Mouse (Mus musculus): ENCODE results near the gene Dpp3. TPM values are rescaled to one million over a fixed set of nuclear protein-coding genes. Genes with fewer than 3 reads are reported as not detected.
"Not testable (repeated sequence)": the region's sequence is repeated elsewhere in the genome, so short reads cannot be mapped to it uniquely, and the experiment has no call there.

Gene Dpp3
- 74.9 and 81.0 TPM in 2 replicates for polyA plus RNA-seq (2011; ENCODE audit: insufficient read length, low read depth, missing spikeins)

DNA sequence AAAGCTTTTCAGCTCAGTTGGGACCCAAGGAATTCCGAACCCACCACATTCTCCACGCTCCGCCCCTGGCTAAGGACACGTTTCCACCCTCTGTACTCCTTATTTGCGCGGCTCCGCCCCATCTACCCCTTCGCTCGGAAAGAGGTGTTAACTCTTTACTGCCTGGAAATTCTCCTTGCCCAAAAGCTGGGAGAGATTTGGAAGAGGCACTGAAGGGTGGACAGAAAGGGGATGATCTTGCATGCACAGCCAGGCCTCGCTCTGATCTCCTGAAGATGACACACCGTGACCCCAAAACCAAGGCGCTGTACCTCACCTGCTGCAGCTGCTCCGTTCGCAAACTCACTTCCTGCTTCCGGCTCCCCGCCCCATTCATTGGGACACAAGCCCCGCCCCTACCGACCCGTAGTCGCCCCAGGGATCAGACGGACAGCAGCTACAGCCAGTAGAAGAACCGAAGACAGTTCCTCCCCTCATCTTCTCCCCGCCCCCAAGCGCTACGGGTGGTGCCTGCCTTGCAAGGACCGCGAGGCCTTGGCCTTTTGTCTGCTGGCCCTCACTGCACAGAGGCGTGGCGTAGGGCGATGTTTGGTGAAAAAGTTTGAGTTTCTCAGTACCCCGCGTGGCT is at the start of gene Dpp3:
Dpp3 (minus strand) TSS at position 384 of the 628 bp plus-strand sequence.
- H3K4me1 ChIP-seq (ENCODE audit: control insufficient read depth, insufficient read depth, low read length) = 0 out of 2 replicates have a peak, but pooled peaks cover 3% of the 10 kb centered on the region
- H3K27ac ChIP-seq (ENCODE audit: insufficient read depth, low read length) = peak within 1 kb of the TSS; percentile 29
- peak within 1 kb of the TSS; percentile 61 for H3K4me3 ChIP-seq (ENCODE audit: insufficient read depth, low read length)
- TF ChIP-seq POLR2A (IDR thresholded peaks at IDR 0.05; ENCODE audit: low read depth, low read length) = peak; percentile 96
- TF ChIP-seq CTCF (IDR thresholded peaks at IDR 0.05; ENCODE audit: borderline replicate concordance, insufficient read depth, low read length) = no peak

DNA sequence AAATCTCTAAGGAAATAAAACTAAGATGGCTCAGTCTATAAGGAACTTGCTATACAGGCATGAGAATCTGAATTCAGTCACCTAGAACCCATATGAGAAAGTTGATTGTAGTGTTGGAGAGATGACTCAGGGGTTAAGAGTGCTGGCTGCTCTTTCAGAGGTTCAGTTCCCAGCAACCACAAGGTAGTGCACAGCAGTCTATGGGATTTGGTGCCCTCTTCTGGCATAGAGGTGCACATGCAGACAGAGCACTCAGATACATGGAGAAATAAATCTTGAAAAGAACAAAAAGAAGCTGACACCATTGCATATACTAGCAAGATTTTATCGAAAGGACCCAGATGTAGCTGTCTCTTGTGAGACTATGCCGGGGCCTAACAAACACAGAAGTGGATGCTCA is 40.1 kb upstream of the Dpp3 start:
- no peak overlapping the region for H3K4me3 ChIP-seq (ENCODE audit: insufficient read depth, low read length)
- no peaks in the 10 kb centered on the region for H3K4me1 ChIP-seq (ENCODE audit: control insufficient read depth, insufficient read depth, low read length)
- no peak overlapping the region for H3K27ac ChIP-seq (ENCODE audit: insufficient read depth, low read length)
- no peak for TF ChIP-seq POLR2A (IDR thresholded peaks at IDR 0.05; ENCODE audit: low read depth, low read length)
- TF ChIP-seq CTCF (IDR thresholded peaks at IDR 0.05; ENCODE audit: borderline replicate concordance, insufficient read depth, low read length) = peak; percentile 37; the same call in 1 of the 2 replicates

DNA sequence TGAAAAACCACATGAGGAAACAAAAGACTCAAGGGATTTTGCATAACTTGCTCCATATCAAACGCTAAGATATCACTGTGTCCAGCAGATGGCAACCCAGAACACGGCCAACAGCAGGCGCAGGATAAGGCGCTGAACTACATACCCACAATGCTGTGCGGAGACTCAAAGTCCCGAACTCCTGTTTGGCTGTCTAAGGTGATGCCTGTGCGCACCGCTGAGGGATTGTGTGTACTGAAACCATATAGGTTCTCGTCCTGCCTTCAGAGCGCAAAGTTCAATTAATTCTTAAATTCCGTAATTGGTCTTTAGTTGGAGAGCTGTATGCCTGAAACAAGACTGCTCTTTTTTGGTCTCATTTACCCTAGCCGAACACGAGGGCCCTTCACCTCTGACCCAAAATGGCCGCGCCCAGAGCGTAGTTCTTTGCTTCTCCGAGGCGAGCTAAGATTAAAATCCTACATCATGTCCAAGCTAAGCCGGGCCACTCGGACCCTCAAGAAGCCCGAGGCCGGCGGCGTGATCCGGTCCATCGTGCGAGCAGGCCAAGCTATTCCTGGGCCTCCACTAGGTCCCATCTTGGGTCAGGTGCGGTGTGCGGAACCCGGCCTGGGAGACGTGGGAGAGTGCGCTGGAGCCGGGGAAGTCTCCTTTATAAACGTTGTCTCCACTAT is 34.0 kb upstream of the Dpp3 start, which contains the start of gene Mrpl11:
Mrpl11 (plus strand) TSS at position 220 of the 674 bp plus-strand sequence.
- TF ChIP-seq POLR2A (IDR thresholded peaks at IDR 0.05; ENCODE audit: low read depth, low read length) (0 out of 2 replicates have a peak, but pooled peaks have one; percentile 12), CTCF (IDR thresholded peaks at IDR 0.05; ENCODE audit: borderline replicate concordance, insufficient read depth, low read length) (peak; percentile 82; the same call in 1 of the 2 replicates)
- peak within 1 kb of the TSS; percentile 91 for H3K4me3 ChIP-seq (ENCODE audit: insufficient read depth, low read length)
- H3K4me1 ChIP-seq (ENCODE audit: control insufficient read depth, insufficient read depth, low read length) = no peaks in the 10 kb centered on the region
- H3K27ac ChIP-seq (ENCODE audit: insufficient read depth, low read length) = peak within 1 kb of the TSS; percentile 29

DNA sequence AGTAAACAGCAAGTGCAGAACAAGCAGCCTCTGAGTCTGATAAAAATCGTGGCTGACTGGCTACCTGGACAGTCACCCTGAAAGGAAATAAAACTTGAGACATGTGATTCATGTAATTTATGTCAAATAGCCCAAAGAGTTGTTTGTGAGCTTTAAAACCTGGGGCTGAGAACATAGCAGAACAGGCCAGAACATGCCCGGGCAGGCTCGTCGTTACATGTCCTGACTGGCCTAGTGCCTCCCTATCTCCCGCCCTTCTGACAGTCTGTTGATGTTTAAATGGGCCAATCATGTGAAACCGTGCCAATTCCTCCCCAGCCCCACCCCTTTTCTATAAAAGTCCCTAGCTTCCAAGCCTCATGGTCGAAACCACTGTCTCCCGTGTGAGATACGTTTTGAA is 20.6 kb upstream of the Dpp3 start:
- H3K4me3 ChIP-seq (ENCODE audit: insufficient read depth, low read length); H3K27ac ChIP-seq (ENCODE audit: insufficient read depth, low read length); H3K4me1 ChIP-seq (ENCODE audit: control insufficient read depth, insufficient read depth, low read length): not testable (repeated sequence)

DNA sequence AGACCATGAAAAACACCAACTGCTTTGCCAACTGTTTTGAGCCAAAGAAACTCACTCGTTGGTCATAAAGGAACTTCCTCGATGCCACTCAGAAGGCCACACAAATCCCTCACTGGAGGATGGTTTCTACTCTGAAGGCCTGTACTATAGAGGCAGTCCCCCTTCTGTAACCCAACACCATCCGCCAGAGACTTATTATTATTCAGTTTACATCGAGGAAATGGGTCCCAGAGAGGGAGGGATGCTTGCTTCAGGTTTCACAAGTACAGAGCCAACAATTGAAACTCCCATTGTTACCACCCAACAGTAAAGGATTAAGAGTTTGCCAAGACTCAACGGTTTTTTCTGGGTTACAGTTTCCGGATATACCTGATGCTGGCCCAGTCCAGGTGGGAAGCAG is 17.5 kb upstream of the Dpp3 start:
- no peak for TF ChIP-seq CTCF (IDR thresholded peaks at IDR 0.05; ENCODE audit: borderline replicate concordance, insufficient read depth, low read length)
- TF ChIP-seq POLR2A (IDR thresholded peaks at IDR 0.05; ENCODE audit: low read depth, low read length) = no peak
- Histone ChIP-seq H3K4me1 (ENCODE audit: control insufficient read depth, insufficient read depth, low read length) (no peaks in the 10 kb centered on the region), H3K4me3 (ENCODE audit: insufficient read depth, low read length) (no peak overlapping the region), H3K27ac (ENCODE audit: insufficient read depth, low read length) (no peak overlapping the region)

DNA sequence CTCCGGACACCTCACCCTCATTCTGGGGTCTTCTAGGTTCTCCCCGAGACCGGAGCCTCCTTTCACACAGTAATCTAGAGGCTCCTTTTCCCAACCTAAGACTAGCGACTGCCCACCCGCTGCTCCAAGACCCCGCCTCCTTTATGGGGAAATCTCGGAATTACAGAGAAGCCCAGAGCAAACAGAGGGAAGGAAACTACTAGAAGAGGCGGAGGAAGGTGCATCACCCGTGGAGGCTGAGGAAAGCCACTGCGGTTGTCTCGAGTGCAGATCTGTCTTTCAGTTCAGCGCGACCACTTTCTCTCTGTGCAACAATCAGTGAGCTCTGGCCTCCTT is 15.1 kb upstream of the Dpp3 start:
- no peak overlapping the region for H3K27ac ChIP-seq (ENCODE audit: insufficient read depth, low read length)
- no peak for TF ChIP-seq CTCF (IDR thresholded peaks at IDR 0.05; ENCODE audit: borderline replicate concordance, insufficient read depth, low read length)
- no peak for TF ChIP-seq POLR2A (IDR thresholded peaks at IDR 0.05; ENCODE audit: low read depth, low read length)
- peak overlapping the region; percentile 38 for H3K4me3 ChIP-seq (ENCODE audit: insufficient read depth, low read length)
- H3K4me1 ChIP-seq (ENCODE audit: control insufficient read depth, insufficient read depth, low read length) = no peaks in the 10 kb centered on the region

DNA sequence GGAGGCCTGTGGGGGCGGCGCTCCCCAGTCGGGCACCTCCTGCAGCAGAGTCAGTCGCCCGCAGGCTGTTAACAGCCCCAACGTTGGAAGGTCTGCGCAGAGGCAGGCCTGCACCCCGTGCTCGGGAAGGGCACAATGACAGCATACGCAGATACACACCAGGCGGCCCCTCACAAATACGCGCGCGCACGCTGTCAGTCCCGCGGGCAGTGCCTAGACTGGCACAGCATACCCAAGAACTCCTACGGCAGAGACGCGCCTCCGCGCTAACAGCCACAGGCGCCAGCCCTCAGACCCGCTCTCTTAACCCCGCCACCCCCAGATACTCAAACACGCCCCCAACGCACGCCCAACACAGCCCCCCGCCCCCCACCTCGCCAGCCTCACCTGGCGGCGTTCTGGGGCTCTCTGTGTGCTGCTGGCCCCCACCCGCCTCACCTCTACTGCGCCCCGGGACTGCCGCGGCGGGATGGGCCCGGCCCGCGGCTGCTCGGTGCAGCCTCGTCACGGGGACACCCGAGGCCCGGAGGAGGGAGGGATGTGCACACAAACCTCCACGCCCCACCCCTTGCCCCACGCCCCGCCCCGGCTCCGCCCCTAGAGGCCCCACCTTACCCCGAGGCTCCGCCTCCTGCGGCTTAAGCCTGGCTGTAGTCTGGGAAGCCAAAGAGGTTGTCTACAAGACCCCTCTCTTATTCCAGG is 14.6 kb upstream of the Dpp3 start, which contains the start of gene Peli3:
Peli3 (minus strand) TSS at position 577 of the 702 bp plus-strand sequence.
- TF ChIP-seq CTCF (IDR thresholded peaks at IDR 0.05; ENCODE audit: borderline replicate concordance, insufficient read depth, low read length) (no peak), POLR2A (IDR thresholded peaks at IDR 0.05; ENCODE audit: low read depth, low read length) (peak; percentile 55)
- no peaks in the 10 kb centered on the region; the same call in 1 of the 2 replicates for H3K4me1 ChIP-seq (ENCODE audit: control insufficient read depth, insufficient read depth, low read length)
- peak within 1 kb of the TSS; percentile 51 for H3K4me3 ChIP-seq (ENCODE audit: insufficient read depth, low read length)
- no peak within 1 kb of the TSS for H3K27ac ChIP-seq (ENCODE audit: insufficient read depth, low read length)

DNA sequence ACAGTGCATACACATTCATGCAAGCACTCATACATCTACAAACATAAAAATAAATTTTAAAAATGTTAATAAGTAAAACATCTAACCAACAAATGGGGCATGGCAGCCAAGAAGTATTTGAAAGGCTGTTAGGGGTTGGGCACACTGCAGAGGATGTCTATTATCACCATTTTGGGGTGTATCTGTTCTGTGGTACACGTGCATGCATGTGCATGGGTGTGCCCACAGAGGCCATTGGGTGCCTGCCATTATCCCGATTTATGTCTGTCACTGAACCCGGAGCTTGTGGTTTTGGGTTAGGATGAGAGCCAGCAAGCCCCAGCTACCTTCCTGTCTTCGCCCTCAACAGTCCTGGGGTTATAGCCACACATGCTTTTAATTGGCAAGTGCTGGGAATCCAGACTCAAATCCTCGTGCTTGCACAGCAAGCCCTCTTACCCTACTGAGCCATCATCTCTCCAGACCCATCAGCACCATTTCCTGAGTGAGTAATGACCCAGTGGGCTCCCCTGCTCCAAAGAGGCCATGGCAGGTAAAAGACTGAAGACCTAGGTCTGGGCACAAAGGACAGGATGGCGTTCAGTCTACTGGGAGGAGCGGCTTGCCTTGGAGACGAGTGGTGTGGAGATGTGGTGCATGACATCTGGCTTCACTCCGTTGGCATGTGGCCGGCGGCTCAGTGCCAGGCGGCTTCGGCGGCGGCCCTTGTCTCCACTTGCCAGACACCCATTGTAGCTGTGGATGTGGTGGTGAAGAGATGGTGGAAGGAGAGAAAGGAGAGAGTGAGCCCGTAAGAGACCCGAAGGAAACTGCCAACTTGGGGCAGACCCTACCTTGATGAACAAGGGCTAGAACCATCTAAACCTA is 9.6 kb upstream of the Dpp3 start:
- Histone ChIP-seq H3K27ac (ENCODE audit: insufficient read depth, low read length) (no peak overlapping the region), H3K4me1 (ENCODE audit: control insufficient read depth, insufficient read depth, low read length) (no peaks in the 10 kb centered on the region; the same call in 1 of the 2 replicates), H3K4me3 (ENCODE audit: insufficient read depth, low read length) (no peak overlapping the region)
- TF ChIP-seq CTCF (IDR thresholded peaks at IDR 0.05; ENCODE audit: borderline replicate concordance, insufficient read depth, low read length) (no peak), POLR2A (IDR thresholded peaks at IDR 0.05; ENCODE audit: low read depth, low read length) (no peak)

DNA sequence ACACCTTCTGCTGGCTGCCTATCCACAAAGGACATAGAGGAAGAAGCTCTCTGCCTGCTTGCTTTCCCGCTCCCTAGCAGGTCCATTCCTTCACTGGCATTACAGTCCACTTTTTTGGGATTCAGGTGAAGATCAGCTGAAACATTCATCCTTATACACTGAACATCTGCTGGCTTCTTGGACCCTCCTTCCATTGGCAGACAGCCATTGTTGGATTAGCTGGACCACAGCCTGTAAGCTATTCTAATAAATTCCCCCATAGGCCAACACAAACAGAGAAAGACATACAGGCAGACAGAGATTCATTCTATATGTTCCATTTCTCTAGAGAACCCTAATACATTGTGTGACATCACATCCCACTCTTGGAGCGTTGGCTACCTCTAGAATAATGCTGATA is 8.8 kb upstream of the Dpp3 start:
- Histone ChIP-seq H3K27ac (ENCODE audit: insufficient read depth, low read length) (no peak overlapping the region), H3K4me1 (ENCODE audit: control insufficient read depth, insufficient read depth, low read length) (no peaks in the 10 kb centered on the region; the same call in 1 of the 2 replicates), H3K4me3 (ENCODE audit: insufficient read depth, low read length) (no peak overlapping the region)
- TF ChIP-seq POLR2A (IDR thresholded peaks at IDR 0.05; ENCODE audit: low read depth, low read length) = no peak
- TF ChIP-seq CTCF (IDR thresholded peaks at IDR 0.05; ENCODE audit: borderline replicate concordance, insufficient read depth, low read length) = no peak

Measured in embryonic fibroblast, embryonic 13.5 days (primary cell).